Mouse (Mus musculus): ENCODE measurements at regions not wholly inside any gene's neighbourhood (a gene's known extent, or its start where the extent isn't known, plus 50 kb on each side); places are given as distances from the start of the nearest gene placed in this dataset.

DNA sequence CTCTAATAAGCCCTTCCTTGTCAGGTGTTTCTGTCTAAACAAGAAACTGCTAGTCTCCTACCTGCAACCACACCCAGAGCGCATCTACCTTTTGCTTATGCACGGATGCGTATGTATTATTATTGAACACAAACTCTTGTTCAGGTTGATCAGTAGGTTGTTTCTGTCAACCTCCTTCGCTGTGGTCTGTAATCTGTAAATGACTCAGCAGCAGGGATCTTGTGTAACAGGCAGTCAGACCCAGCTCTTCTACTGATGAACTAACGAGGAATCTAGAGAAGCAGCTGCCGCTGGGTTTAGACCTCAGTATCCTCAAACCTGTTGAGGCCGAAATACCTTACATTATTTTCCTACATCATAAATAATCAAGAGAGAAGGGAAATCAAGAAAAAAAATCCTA is 220.4 kb downstream of the Btg1 start:
- no peak for TF ChIP-seq CTCF (IDR thresholded peaks at IDR 0.05)
- no peak for TF ChIP-seq EP300 (IDR thresholded peaks at IDR 0.05)
